Mouse (Mus musculus) olfactory bulb, adult 2 months (tissue): ENCODE measurements around the gene Cldn10. TPM values are rescaled to one million over a fixed set of nuclear protein-coding genes. Genes with fewer than 3 reads are reported as not detected.

Experiments
- H3K27ac ChIP-seq: fragments of 200-500 bp; 2 replicates; pipeline ENCODE4 v1.5.1; 2012; ENCODE audit warnings: low read depth, low read length; ENCODE audit not compliant: insufficient read depth
- H3K4me1 ChIP-seq: fragments of 200-500 bp; 2 replicates; pipeline ENCODE4 v1.6.1; 2012; ENCODE audit warnings: low read length; ENCODE audit not compliant: control insufficient read depth, insufficient read depth
- H3K4me3 ChIP-seq: fragments of 200-500 bp; 2 replicates; pipeline ENCODE4 v1.5.1; 2012; ENCODE audit warnings: mild to moderate bottlenecking, low read depth, low read length, moderate library complexity; ENCODE audit not compliant: insufficient read depth
- CTCF ChIP-seq: fragments of 200-500 bp; IDR thresholded peaks from 2 replicates; pipeline ENCODE4 v1.5.1; 2012; ENCODE audit warnings: low read depth, mild to moderate bottlenecking, low read length, moderate library complexity; ENCODE audit not compliant: insufficient read depth
- POLR2A ChIP-seq: fragments of 200-500 bp; IDR thresholded peaks from 2 replicates; pipeline ENCODE4 v1.6.1; 2012; ENCODE audit warnings: mild to moderate bottlenecking, low read depth, low read length, moderate library complexity; ENCODE audit not compliant: insufficient read depth
- WGBS: fragments of 180-500 bp; shearing (Covaris S2); methylation state at CpG from one replicate; pipeline ENCODE4 v1.1.7; 2018; 5-methylcytosine and 5-hydroxymethylcytosine counted together
- polyA plus RNA-seq: library from polyadenylated mRNA; stranded (reverse); fragments of >200 nt; gene quantifications from 2 replicates; pipeline ENCODE4 v1.2.4, GENCODE M21; 2012; ENCODE audit warnings: low replicate concordance; ENCODE audit not compliant: missing spikeins, insufficient read depth, insufficient read length

Gene Cldn10
- polyA plus RNA-seq, 1 experiment, result not detected

DNA sequence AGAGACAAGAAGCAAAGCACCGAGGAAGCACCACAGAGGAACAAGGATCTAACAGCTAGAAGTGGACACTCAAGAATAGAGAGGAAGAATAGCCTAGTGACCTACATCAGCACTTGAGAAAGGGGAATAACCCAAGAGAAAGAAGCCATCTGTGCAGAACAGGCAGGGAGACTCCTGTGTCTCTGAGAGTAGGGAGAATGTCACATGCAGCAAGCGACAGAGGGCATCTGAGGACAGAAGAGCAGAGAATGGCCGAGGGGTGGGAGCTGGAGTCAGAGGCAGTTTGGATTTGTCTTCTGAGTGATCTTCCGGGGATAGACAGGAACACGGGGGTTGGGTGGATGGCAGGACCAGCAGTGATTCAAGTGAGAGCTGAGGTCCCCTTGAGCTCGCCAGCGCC, 25.4 kb downstream of the Cldn10 start:
- TF ChIP-seq POLR2A (no peak), CTCF (no peak)
- no peak overlapping the region for H3K27ac ChIP-seq
- no peak overlapping the region for H3K4me3 ChIP-seq
- H3K4me1 ChIP-seq, result peaks cover 4% of the 10 kb centered on the region; the same call in 1 of the 2 replicates
- 62% methylated on average over 7 of the region's 7 CpGs for WGBS

DNA sequence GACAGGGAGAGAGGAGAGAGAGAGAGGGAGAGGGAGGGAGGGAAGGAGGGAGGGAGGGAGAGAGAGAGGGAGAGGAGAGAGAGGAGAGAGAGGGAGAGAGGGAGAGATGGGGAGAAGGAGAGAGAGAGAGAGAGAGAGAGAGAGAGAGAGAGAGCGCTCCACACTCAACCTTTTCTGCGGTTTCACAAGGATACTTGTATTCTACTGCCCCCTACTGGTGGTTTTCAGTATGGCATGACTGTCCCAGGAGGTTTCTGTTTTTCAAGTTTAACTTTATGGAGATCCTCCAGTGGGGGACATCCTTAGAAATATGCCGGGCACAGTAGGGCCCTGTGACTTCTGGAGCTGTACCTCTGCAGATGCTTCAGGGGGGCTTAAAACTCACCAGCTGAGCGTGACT, 28.8 kb downstream of the Cldn10 start:
- 13% methylated on average over 4 of the region's 4 CpGs for WGBS

DNA sequence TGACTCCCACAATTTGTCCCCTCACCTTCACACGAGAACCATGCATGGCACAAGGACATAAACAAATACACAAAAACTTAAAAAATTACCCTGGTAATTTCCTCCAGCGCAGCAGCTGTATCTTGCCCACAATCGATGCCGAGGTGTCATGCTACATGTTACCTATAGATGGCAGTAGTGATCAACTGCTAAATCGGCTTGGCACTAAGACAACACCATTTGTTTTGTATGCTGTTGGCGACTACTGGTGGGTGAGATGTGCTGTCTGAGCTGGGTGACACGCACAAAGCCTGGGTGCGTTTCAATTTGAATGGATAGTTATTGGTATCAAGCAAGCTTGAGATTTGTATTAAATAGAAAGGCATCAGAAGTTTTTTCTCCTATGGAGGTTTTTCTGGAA, 32.4 kb downstream of the Cldn10 start:
- Histone ChIP-seq H3K27ac (no peak overlapping the region), H3K4me3 (no peak overlapping the region), H3K4me1 (no peaks in the 10 kb centered on the region)
- WGBS, result 3% methylated on average over 8 of the region's 8 CpGs
- TF ChIP-seq POLR2A (no peak), CTCF (no peak)

More for the DNA sequence above, 28.8 kb downstream of the Cldn10 start:
- TF ChIP-seq POLR2A, result no peak
- TF ChIP-seq CTCF, result no peak
- peaks cover 4% of the 10 kb centered on the region; the same call in 1 of the 2 replicates for H3K4me1 ChIP-seq
- H3K27ac ChIP-seq, result no peak overlapping the region
- no peak overlapping the region for H3K4me3 ChIP-seq

DNA sequence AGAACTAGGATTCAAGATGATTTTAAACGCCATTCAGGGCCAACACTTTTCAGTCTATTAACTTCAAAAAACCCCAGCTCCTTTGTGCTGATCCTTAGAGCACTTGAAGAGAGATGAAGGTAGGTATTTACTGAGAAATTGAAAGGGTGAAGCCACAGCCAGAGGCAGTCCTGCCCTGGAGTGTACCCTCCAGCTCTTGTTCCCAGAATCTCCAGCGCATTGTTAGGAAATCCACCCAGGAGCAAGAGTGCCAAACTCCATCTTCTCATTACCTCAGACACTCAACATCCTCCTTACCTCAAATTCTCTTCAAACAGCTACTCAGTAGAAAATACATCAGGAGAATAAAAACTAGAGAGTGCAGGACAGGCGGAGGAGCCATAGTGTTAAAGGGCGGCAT, 35.1 kb downstream of the Cldn10 start:
- no peak overlapping the region for H3K4me3 ChIP-seq
- H3K27ac ChIP-seq, result no peak overlapping the region
- 90% methylated on average over 4 of the region's 4 CpGs for WGBS
- no peaks in the 10 kb centered on the region for H3K4me1 ChIP-seq
- no peak for TF ChIP-seq POLR2A
- TF ChIP-seq CTCF, result no peak

DNA sequence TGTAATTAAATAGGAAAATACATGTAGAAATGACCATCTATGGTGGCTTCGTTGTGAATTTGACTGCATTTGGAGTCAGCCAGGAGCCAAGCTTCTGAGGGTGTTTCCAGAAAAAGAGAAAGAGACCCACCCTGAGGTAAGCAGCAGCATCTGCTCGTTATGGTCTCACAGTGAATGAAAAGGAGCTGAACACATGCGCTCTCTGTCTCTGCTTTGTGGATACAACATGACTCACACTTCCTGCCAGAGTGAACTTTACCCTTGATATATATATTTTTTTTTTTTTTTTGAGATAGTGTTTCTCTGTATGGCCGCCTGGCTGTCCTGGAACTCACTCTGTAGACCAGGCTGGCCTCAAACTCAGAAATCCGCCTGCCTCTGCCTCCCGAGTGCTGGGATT, 35.6 kb downstream of the Cldn10 start:
- WGBS, result 86% methylated on average over 6 of the region's 6 CpGs
- no peak overlapping the region for H3K27ac ChIP-seq
- TF ChIP-seq POLR2A (no peak), CTCF (no peak)
- no peak overlapping the region for H3K4me3 ChIP-seq
- H3K4me1 ChIP-seq, result peaks cover 2% of the 10 kb centered on the region; the same call in 1 of the 2 replicates

DNA sequence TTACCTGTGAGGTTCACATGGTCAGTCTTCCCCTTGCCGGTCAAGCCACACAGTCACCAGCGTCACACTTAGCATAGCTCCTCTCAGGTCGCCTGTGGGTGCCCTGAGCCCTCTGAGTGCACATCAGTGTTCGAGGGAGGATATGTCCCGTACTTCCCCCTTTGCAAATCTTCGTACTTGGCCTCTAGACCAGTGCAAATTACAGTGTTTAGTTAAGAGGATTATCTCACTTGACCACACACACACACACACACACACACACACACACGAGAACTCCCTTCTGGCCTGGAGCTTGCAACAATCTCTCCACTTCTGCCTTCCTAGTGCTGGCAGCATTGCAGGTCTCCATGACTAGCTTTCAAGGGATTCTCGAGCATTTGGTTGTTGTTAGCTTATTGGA, 38.6 kb downstream of the Cldn10 start:
- H3K4me1 ChIP-seq, result peaks cover 2% of the 10 kb centered on the region; the same call in 1 of the 2 replicates
- 79% methylated on average over 8 of the region's 8 CpGs for WGBS
- no peak overlapping the region for H3K4me3 ChIP-seq
- no peak overlapping the region for H3K27ac ChIP-seq
- no peak for TF ChIP-seq CTCF
- no peak for TF ChIP-seq POLR2A

DNA sequence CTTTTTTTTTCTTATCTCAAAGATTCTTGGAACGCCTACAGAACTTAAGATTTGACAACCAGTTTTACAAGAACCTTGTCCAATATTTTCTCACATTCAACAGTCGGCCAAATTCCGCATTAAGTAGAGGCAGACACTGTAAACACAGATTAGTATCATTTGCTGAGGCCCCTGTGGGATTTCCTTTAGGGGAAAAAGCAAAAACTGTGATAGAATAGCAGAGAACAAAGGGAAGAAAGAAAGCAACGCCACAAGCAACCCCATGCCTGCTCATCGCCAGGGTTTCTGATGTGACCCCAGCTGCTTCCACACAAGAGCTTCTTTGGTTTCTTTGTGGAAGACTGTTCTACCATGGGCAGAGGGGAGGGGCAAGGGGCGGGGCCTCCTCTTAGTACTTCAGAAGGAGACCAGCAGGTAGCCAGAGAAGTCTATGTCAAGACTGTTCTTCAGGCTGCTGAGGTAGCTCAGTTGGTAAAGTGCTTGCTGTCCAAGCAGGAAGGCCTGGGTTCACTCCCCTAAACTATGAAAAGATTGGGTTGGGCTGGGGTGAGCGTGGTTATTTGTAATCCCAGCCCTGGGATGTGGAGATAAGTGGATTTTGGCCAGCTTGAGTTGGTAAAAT, 39.7 kb downstream of the Cldn10 start:
- TF ChIP-seq CTCF (no peak), POLR2A (no peak)
- H3K4me1 ChIP-seq, result peaks cover 2% of the 10 kb centered on the region; the same call in 1 of the 2 replicates
- no peak overlapping the region for H3K4me3 ChIP-seq
- 53% methylated on average over 7 of the region's 7 CpGs for WGBS
- H3K27ac ChIP-seq, result no peak overlapping the region

DNA sequence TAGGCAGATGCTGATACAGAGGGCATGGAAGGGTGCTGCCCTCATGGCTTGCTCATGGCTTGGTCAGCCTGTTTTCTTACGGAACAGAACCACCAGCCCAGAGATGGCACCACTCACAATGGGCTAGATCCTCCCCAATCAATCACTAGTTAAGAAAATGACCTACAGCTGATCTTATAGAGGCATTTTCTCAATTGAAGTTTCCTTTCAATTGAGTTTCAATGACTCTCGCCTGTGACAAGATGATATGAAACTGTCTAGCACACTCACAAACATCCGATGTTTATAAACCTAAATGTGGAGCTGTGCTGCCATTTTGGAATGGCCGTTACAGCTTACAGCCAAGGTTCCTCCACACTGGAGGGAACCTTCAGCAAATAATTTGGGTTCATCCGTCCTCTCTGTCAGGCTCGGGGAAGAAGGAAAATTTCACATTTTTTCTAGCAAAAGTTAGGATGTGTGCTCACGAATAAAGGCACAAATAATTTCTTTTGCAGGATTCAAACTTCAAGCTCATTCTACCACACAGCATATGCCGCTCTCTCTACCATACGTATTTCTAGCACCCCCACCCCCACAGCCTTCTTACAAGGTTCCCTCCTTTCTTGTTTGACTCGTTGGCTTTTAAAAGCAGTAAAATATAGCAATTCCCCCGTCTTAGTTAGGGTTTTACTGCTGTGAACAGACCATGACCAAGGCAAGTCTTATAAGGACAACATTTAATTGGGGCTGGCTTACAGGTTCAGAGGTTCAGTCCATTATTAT, 41.8 kb downstream of the Cldn10 start:
- WGBS, result 93% methylated on average over 11 of the region's 11 CpGs
- no peak overlapping the region for H3K27ac ChIP-seq
- no peak for TF ChIP-seq CTCF
- TF ChIP-seq POLR2A, result no peak
- H3K4me3 ChIP-seq, result no peak overlapping the region
- peaks cover 6% of the 10 kb centered on the region; the same call in 1 of the 2 replicates for H3K4me1 ChIP-seq

DNA sequence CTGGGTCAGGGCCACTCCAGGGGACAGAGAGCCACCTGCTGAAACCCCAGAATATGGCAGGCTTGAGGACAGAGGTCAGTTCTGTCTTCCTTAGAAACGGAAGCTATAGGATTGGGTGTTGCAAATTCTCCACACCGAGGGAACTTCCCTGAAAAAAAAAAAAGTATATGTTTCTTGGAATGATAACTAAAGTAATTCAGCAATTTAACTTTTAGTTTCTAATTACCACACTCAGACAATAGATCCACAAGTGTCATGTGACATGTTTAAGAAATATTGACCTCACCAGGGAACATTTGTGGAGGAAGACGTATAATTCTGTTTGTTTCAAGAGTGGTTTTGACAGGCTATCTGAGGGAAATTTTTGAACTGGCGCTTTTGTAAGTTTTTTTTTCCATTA, 43.9 kb downstream of the Cldn10 start:
- no peak overlapping the region for H3K27ac ChIP-seq
- peaks cover 6% of the 10 kb centered on the region; the same call in 1 of the 2 replicates for H3K4me1 ChIP-seq
- H3K4me3 ChIP-seq, result no peak overlapping the region
- TF ChIP-seq POLR2A (no peak), CTCF (no peak)
- WGBS, result 89% methylated on average over 4 of the region's 4 CpGs
